Mouse (Mus musculus): ENCODE data around the gene Prickle4.
A peak's percentile ranks its signal among the peaks of the same experiment; 100 is the strongest.

Gene Prickle4

GRCm38 (mm10) chr17:47706196-47706595 lies 11.7 kb upstream of the Prickle4 start:
- no peak for DNase-seq (ENCODE audit: low read depth, low spot score)

- DNase-seq (ENCODE audit: low read depth, low spot score), result no peak
Measured at GRCm38 (mm10) chr17:47704692-47705091, 10.2 kb upstream of the Prickle4 start.

- DNase-seq (ENCODE audit: low read depth, low spot score), result no peak
Measured at GRCm38 (mm10) chr17:47703556-47703955, 9.0 kb upstream of the Prickle4 start.

- DNase-seq (ENCODE audit: low read depth, low spot score), result no peak
Measured at GRCm38 (mm10) chr17:47702548-47703345, 8.2 kb upstream of the Prickle4 start.

- DNase-seq (ENCODE audit: low read depth, low spot score), result peak; percentile 72
Measured at GRCm38 (mm10) chr17:47701793-47702192, 7.3 kb upstream of the Prickle4 start.

- DNase-seq (ENCODE audit: low read depth, low spot score), result no peak
Measured at GRCm38 (mm10) chr17:47699055-47699454, 4.5 kb upstream of the Prickle4 start.

- DNase-seq (ENCODE audit: low read depth, low spot score), result no peak
Measured at GRCm38 (mm10) chr17:47698156-47698555, 3.6 kb upstream of the Prickle4 start.

GRCm38 (mm10) chr17:47695337-47695710 lies 788 bp upstream of the Prickle4 start:
- peak; percentile 47 for DNase-seq (ENCODE audit: low read depth, low spot score)

GRCm38 (mm10) chr17:47694442-47694502 lies 264 bp downstream of the Prickle4 start, which contains the start of gene Gm21981:
Gm21981 (minus strand) TSS chr17:47694455.
- DNase-seq (ENCODE audit: low read depth, low spot score), result no peak

GRCm38 (mm10) chr17:47693671-47694441 lies 680 bp downstream of the Prickle4 start:
- no peak for DNase-seq (ENCODE audit: low read depth, low spot score)

GRCm38 (mm10) chr17:47691650-47692049 lies 2.9 kb downstream of the Prickle4 start:
- no peak for DNase-seq (ENCODE audit: low read depth, low spot score)

GRCm38 (mm10) chr17:47689894-47690293 lies 4.6 kb downstream of the Prickle4 start:
- DNase-seq (ENCODE audit: low read depth, low spot score), result no peak

GRCm38 (mm10) chr17:47688608-47689575 lies 5.6 kb downstream of the Prickle4 start, which contains the start of gene Frs3:
Frs3 (plus strand) TSS chr17:47689030.
- DNase-seq (ENCODE audit: low read depth, low spot score), result peak; percentile 87

GRCm38 (mm10) chr17:47688344-47688607 lies 6.3 kb downstream of the Prickle4 start, which contains the start of gene Tomm6:
Tomm6 (minus strand) TSS chr17:47688386.
- no peak for DNase-seq (ENCODE audit: low read depth, low spot score)

- DNase-seq (ENCODE audit: low read depth, low spot score), result peak; percentile 99
Measured at GRCm38 (mm10) chr17:47687409-47688343, 6.9 kb downstream of the Prickle4 start.

- no peak for DNase-seq (ENCODE audit: low read depth, low spot score)
Measured at GRCm38 (mm10) chr17:47682836-47683235, 11.7 kb downstream of the Prickle4 start.

- no peak for DNase-seq (ENCODE audit: low read depth, low spot score)
Measured at GRCm38 (mm10) chr17:47678702-47679101, 15.8 kb downstream of the Prickle4 start.

GRCm38 (mm10) chr17:47678238-47678637 lies 16.3 kb downstream of the Prickle4 start:
- no peak for DNase-seq (ENCODE audit: low read depth, low spot score)

- peak; percentile 87 for DNase-seq (ENCODE audit: low read depth, low spot score)
Measured at GRCm38 (mm10) chr17:47676581-47676980, 18.0 kb downstream of the Prickle4 start.

- DNase-seq (ENCODE audit: low read depth, low spot score), result peak; percentile 71
Measured at GRCm38 (mm10) chr17:47672311-47673111, 22.0 kb downstream of the Prickle4 start.

GRCm38 (mm10) chr17:47671988-47672310 lies 22.6 kb downstream of the Prickle4 start:
- peak; percentile 47 for DNase-seq (ENCODE audit: low read depth, low spot score)

Data from brain, adult 2 months (tissue).